Mouse (Mus musculus) embryonic fibroblast, embryonic 13.5 days (primary cell): ENCODE results near the gene Depdc1b. TPM values are rescaled to one million over a fixed set of nuclear protein-coding genes. Genes with fewer than 3 reads are reported as not detected.

Experiments
- H3K27ac ChIP-seq: 2 replicates; pipeline ENCODE4 v1.5.1; 2012; ENCODE audit warnings: low read length, control low read depth, inconsistent platforms; ENCODE audit not compliant: insufficient read depth
- H3K4me1 ChIP-seq: 2 replicates; pipeline ENCODE4 v1.6.1; 2011; ENCODE audit warnings: low read length; ENCODE audit not compliant: control insufficient read depth, insufficient read depth
- H3K4me3 ChIP-seq: 2 replicates; pipeline ENCODE4 v1.5.1; 2011; ENCODE audit warnings: mild to moderate bottlenecking, control low read depth, low read length; ENCODE audit not compliant: insufficient read depth
- CTCF ChIP-seq: IDR thresholded peaks from 2 replicates; pipeline ENCODE4 v1.5.1; 2011; ENCODE audit warnings: mild to moderate bottlenecking, control low read depth, low read length, moderate library complexity, borderline replicate concordance; ENCODE audit not compliant: insufficient read depth
- POLR2A ChIP-seq: IDR thresholded peaks from 2 replicates; pipeline ENCODE4 v1.6.1; 2011; ENCODE audit warnings: low read depth, mild to moderate bottlenecking, control low read depth, low read length, moderate library complexity
- polyA plus RNA-seq: library from polyadenylated mRNA; stranded (reverse); fragments of >200 nt; gene quantifications from 2 replicates; pipeline ENCODE4 v1.2.4, GENCODE M21; 2011; ENCODE audit warnings: low read depth; ENCODE audit not compliant: missing spikeins, insufficient read length

Depdc1b gene
- polyA plus RNA-seq, 1 experiment, result 3.5 TPM

DNA sequence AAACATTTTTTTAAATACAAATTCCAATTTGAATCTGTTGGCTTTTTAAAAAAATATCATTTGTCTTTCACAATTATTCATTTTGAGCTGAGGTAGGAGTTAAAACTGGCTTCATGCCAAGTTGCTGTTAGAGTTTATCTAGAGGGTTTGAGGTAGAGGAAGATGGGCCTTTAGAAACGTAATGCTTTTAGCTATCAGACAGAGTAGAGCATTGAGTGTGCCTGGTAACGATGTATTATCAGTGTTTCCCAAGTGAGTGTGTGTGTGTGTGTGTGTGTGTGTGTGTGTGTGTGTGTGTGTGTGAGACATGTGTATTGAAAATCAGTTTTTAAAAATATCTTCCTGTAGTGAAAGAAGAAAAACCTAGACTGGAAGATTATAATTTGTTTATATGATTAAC, 60.5 kb downstream of the Depdc1b start:
- Histone ChIP-seq H3K4me3 (no peak overlapping the region), H3K27ac (no peak overlapping the region), H3K4me1 (peaks cover 3% of the 10 kb centered on the region; the same call in 1 of the 2 replicates)
- TF ChIP-seq POLR2A (no peak), CTCF (no peak)

- H3K4me3 ChIP-seq, result no peak overlapping the region
- TF ChIP-seq CTCF, result no peak
- no peak for TF ChIP-seq POLR2A
- H3K27ac ChIP-seq, result no peak overlapping the region
- no peaks in the 10 kb centered on the region for H3K4me1 ChIP-seq
These were observed 65.0 kb downstream of the Depdc1b start for GRCm38 (mm10) chr13:108381161-108381560.

DNA sequence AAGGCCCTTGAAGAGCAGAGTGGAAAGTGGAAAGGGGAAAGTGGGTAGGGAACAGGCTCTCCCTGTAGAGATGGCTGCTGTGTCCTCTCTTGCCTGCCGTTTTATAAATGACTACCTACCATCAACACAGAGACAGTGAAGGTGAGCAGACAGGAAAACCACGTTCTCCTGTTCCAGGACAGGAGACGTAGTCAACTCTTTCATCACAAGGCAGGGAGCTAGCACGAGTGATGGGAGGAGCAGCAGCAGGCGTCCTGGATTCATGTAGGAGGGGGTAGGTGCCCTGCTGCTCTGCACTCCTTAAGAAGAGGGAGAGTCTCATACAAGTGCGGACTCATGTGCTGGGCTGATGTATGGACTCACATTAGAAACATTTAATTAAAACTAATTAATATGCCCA, 66.9 kb downstream of the Depdc1b start:
- no peaks in the 10 kb centered on the region for H3K4me1 ChIP-seq
- TF ChIP-seq CTCF (no peak), POLR2A (no peak)
- no peak overlapping the region for H3K27ac ChIP-seq
- no peak overlapping the region for H3K4me3 ChIP-seq

DNA sequence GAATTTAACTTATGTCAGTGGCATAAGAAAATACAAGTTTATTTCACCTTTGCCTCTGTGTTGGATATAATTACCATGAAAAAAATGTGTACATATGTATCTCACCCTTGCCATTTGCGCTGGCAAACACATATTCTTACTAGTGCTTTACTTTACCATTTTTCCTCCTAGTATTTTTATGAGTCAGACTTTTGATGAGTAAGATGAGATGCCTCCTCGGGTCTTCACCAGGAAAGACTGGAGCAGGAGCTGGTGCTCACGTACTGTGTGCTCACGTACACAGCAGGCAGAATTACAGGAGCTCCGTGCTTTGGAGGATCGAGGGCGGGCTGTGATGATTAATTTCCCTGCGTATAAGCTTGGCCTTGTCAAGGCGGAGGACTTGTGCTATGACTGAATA, 69.9 kb downstream of the Depdc1b start:
- no peak overlapping the region for H3K4me3 ChIP-seq
- no peaks in the 10 kb centered on the region for H3K4me1 ChIP-seq
- H3K27ac ChIP-seq, result no peak overlapping the region
- TF ChIP-seq CTCF, result no peak
- TF ChIP-seq POLR2A, result no peak

DNA sequence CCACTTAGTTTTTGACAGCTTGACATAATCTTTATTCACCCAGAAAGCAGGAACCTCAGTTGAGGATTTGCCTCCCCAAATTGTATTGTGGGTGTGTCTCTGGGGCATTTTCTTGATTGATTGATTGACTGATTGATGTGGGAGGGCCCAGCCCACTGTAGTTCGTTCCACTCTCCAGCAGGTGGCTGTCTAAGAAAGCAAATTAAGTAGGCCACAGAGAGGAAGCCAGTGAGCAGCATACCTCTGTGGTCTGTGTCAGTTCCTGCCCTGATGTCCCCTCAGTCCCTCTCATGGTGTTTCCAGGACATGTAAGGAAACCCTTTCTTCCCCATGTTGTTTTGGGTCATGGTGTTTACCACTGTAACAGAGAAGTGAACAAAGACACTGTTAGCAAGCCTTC, 74.4 kb downstream of the Depdc1b start:
- no peak overlapping the region for H3K27ac ChIP-seq
- no peak overlapping the region for H3K4me3 ChIP-seq
- no peak for TF ChIP-seq POLR2A
- peak; percentile 49; the same call in 1 of the 2 replicates for TF ChIP-seq CTCF
- H3K4me1 ChIP-seq, result no peaks in the 10 kb centered on the region

DNA sequence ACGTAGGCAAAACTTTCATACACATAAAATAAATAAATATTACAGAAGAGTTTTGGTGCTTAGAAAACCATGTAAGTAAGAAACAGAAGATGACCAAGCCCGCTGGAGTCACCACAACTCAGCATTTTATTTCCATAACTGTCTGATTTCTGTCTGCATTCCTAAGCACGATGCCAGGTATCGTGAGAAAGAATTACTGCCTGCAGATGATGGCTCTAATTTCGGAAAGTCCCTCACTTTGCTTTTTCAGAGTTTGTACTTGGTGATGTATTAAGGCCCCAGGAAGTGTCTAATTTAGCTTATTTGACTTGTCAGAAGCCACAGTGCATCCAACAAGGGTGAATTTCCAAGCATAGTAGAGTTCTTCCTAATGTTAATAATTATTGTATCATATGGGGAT, 87.1 kb downstream of the Depdc1b start:
- TF ChIP-seq CTCF, result no peak
- no peak for TF ChIP-seq POLR2A
- no peaks in the 10 kb centered on the region for H3K4me1 ChIP-seq
- H3K27ac ChIP-seq, result no peak overlapping the region
- no peak overlapping the region for H3K4me3 ChIP-seq

GRCm38 (mm10) chr13:108404372-108404771, 88.2 kb downstream of the Depdc1b start:
- TF ChIP-seq CTCF (no peak), POLR2A (no peak)
- Histone ChIP-seq H3K4me1 (no peaks in the 10 kb centered on the region), H3K4me3 (no peak overlapping the region), H3K27ac (no peak overlapping the region)

GRCm38 (mm10) chr13:108415464-108415863, 99.3 kb downstream of the Depdc1b start:
- Histone ChIP-seq H3K4me1 (peaks cover 2% of the 10 kb centered on the region; the same call in 1 of the 2 replicates), H3K27ac (no peak overlapping the region), H3K4me3 (no peak overlapping the region)
- TF ChIP-seq POLR2A (no peak), CTCF (no peak)

DNA sequence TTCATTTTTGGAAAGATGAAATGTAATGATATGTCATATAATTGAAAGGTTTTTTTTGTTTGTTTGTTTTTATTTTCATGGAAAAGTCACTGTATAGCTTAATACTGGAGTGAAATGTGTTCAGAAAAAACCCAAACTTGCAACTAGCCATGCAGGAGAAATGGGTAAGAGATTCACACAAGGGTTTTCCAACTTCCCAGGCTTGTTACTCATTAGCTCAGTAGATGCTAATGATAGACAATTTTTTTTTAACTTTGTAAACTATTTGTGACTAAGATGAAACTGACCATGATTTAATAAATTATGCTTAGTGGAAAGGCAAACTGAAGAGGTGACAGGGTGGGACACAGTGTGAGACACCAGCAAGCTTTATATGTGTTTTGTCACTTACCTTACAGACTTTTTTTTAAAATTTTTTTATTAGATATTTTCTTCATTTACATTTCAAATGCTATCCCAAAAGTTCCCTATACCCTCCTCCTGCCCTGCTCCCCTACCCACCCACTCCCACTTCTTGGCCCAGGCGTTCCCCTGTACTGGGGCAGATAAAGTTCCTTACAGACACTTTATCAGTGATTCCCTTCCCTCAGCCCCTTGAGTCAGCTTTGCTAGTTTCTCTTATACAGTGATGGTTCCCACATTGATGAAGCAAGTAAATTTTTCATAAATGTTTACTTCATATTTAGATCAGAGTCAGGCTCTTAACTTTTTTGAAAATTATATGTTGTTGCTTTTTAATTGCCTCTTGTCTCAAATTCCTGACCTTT, 102.8 kb downstream of the Depdc1b start:
- no peak for TF ChIP-seq POLR2A
- no peak for TF ChIP-seq CTCF
- H3K4me1 ChIP-seq, result no peaks in the 10 kb centered on the region
- no peak overlapping the region for H3K27ac ChIP-seq
- H3K4me3 ChIP-seq, result no peak overlapping the region

DNA sequence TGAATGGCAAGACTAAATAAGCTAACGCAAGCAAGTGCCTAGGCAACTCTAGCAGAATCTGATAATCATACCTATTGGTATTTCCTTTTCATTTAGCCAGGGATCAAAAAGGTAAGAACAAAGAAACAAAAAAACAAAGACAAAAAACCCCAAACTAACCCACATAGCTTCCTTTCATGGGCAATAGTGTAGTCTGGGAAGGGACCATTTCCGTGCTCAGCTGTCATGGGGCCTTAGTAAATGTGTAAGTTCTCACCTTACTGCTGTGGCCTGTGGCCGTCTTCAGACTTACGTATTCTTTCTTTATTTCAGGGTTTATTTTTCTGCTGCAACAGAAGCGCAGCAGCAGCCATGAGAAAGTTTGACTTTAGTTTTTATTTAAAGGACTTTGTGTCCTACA, 110.2 kb downstream of the Depdc1b start:
- H3K27ac ChIP-seq, result no peak overlapping the region
- no peak for TF ChIP-seq CTCF
- no peak for TF ChIP-seq POLR2A
- no peaks in the 10 kb centered on the region for H3K4me1 ChIP-seq
- H3K4me3 ChIP-seq, result no peak overlapping the region

DNA sequence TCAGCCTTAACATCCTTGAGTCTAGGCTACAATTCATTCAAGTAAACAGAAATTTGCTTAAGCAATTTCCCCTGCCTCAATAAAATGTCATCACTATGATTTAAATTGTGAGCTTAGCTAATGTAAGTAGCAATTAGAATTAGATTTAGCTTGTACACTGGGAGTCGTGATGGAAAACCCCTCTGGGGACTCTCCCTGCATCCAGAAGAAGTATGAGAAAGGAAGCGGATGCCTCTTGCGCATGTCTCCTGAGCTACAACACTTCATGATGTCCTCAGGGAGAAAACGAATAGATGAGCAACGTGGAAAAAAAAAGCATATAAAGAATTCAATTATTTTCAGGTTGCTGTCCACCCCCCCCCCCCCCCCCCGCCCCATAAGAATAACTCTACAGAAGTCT, 112.7 kb downstream of the Depdc1b start:
- Histone ChIP-seq H3K4me3 (no peak overlapping the region), H3K4me1 (no peaks in the 10 kb centered on the region), H3K27ac (no peak overlapping the region)
- no peak for TF ChIP-seq POLR2A
- no peak for TF ChIP-seq CTCF
